In the genomic region with DNA sequence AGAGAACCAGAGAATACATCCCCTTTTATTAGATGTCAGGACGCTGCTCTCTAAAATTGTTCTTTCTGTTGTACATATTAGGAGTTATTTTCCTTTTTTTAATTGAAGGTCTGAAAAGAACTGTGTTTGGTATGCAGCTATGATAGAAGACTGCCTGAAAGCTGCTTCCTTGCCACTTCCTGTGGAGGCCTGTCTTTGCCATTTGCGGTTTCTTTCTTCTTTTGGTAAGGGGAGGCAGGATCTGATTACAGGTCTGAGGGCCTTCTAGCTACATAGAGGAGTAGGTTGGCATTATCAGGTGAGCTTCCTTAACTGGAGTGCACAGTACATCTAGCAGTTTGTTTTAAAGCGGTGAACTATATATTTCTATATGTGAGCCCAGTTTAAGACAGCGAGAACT, we compare ENCODE assay signal across 15 mouse cellular contexts. TPM values are rescaled to one million over a fixed set of nuclear protein-coding genes. Genes with fewer than 3 reads are reported as not detected.
DNase-seq lines count a peak whose midpoint lies in the region; ATAC-seq lines count a peak whose summit lies in the region.
"Had no signal": no experiment of that assay in that cellular context is flagged by ENCODE, and none has a peak within 500 bp of the region (broad histone marks: within the 10 kb centered on the region; RNA-seq: fewer than 3 reads in every experiment).

No protein-coding gene starts in this region.

- H3K9me3 ChIP-seq in hindbrain, embryonic 12.5 days (replicated peaks): no peaks in the 10 kb centered on the region
- no peaks in the 10 kb centered on the region for H3K9me3 ChIP-seq in hindbrain, embryonic 10.5 days
- H3K9me3 ChIP-seq in hindbrain, embryonic 16.5 days (ENCODE audit: control insufficient read depth, low read length): no peaks in the 10 kb centered on the region
- H3K9me3 ChIP-seq: midbrain, embryonic 10.5 days had no signal

- H3K4me3 ChIP-seq in hindbrain, embryonic 12.5 days: no peak overlapping the region
- no peak overlapping the region for H3K4me3 ChIP-seq in hindbrain, embryonic 10.5 days
- no peak overlapping the region for H3K4me3 ChIP-seq in hindbrain, embryonic 16.5 days (ENCODE audit: low read length)

- no peak for ATAC-seq in hindbrain, embryonic 12.5 days (ENCODE audit: low FRiP score)
- ATAC-seq in CD4-positive, CD25-positive, alpha-beta regulatory T cell, adult 4 months: peak; percentile 61
- ATAC-seq in hindbrain, embryonic 16.5 days: no peak
- no peak for ATAC-seq in megakaryocyte progenitor cell, adult 5-6 weeks (replicated peaks; ENCODE audit: poor library complexity)

- peak overlapping the region; percentile 86; the same call in 1 of the 2 replicates for H3K4me2 ChIP-seq in hindbrain, embryonic 12.5 days (replicated peaks)
- H3K4me2 ChIP-seq in hindbrain, embryonic 16.5 days (ENCODE audit: low read length): peak overlapping the region; percentile 87

- peaks cover 1% of the 10 kb centered on the region for H3K27me3 ChIP-seq in hindbrain, embryonic 12.5 days
- peaks cover 20% of the 10 kb centered on the region for H3K27me3 ChIP-seq in hindbrain, embryonic 10.5 days (ENCODE audit: insufficient read depth, poor library complexity, severe bottlenecking)
- no peaks in the 10 kb centered on the region for H3K27me3 ChIP-seq in hindbrain, embryonic 16.5 days (replicated peaks; ENCODE audit: control insufficient read depth, insufficient read depth, low read length)

- H3K4me1 ChIP-seq in hindbrain, embryonic 12.5 days: peaks cover 33% of the 10 kb centered on the region
- peaks cover 34% of the 10 kb centered on the region for H3K4me1 ChIP-seq in hindbrain, embryonic 10.5 days (replicated peaks)
- H3K4me1 ChIP-seq in hindbrain, embryonic 16.5 days (ENCODE audit: control insufficient read depth, insufficient read depth, low read depth, low read length): peaks cover 27% of the 10 kb centered on the region

- intact Hi-C loops in left cerebral cortex, postnatal 4 days (cut with DNase I): no loop called here

- H3K9ac ChIP-seq in hindbrain, embryonic 12.5 days: no peak overlapping the region
- no peak overlapping the region for H3K9ac ChIP-seq in hindbrain, embryonic 16.5 days (ENCODE audit: low read depth, low read length)
- H3K9ac ChIP-seq: liver, embryonic 14.5 days had no signal

- no peak overlapping the region for H3K27ac ChIP-seq in hindbrain, embryonic 12.5 days
- H3K27ac ChIP-seq in hindbrain, embryonic 10.5 days: no peak overlapping the region
- H3K27ac ChIP-seq in hindbrain, embryonic 16.5 days (ENCODE audit: low read depth, low read length): no peak overlapping the region
- H3K27ac ChIP-seq: liver, embryonic 14.5 days; midbrain, embryonic 10.5 days had no signal

- 96% methylated on average over 4 of the region's 4 CpGs for WGBS in hindbrain, embryonic 12.5 days
- 96% methylated on average over 4 of the region's 4 CpGs for WGBS in hindbrain, embryonic 10.5 days
- WGBS in hindbrain, embryonic 16.5 days: 97% methylated on average over 4 of the region's 4 CpGs

- DNase-seq in hindbrain, embryonic 10.5 days (ENCODE audit: low spot score): no peak
- DNase-seq in thymus, postnatal 14 days: peak; percentile 61
- no peak for DNase-seq in left cerebral cortex, postnatal 4 days
- DNase-seq: cerebellum, adult 11-12 months; heart, postnatal 14 days; kidney, adult 11 months; kidney, postnatal 25 days; lung, postnatal 14 days; right cerebral cortex, postnatal 14 days had no signal

- peaks cover 48% of the 10 kb centered on the region for H3K36me3 ChIP-seq in hindbrain, embryonic 12.5 days
- H3K36me3 ChIP-seq in hindbrain, embryonic 10.5 days: peaks cover 58% of the 10 kb centered on the region
- H3K36me3 ChIP-seq in hindbrain, embryonic 16.5 days (ENCODE audit: control insufficient read depth, insufficient read depth, low read length): peaks cover 33% of the 10 kb centered on the region

RNA-seq across cellular contexts. Expression of a gene that starts 2.6 kb away (rescaled TPM):
- polyA plus RNA-seq in hindbrain, embryonic 12.5 days (2016; fragmentation: Nextera tagmentation; extraction: Ambion mirVana): 77.0 and 80.2 TPM in 2 replicates
- polyA plus RNA-seq in hindbrain, embryonic 10.5 days (2016; fragmentation: Nextera tagmentation; extraction: Ambion mirVana): 39.3 and 50.3 TPM in 2 replicates
- 1 to 10 TPM; 3.6 to 7.9 TPM for polyA plus RNA-seq in CD4-positive, CD25-positive, alpha-beta regulatory T cell, adult 4 months (2017; shearing (Covaris generic))
- 58.7 and 63.2 TPM in 2 replicates for polyA plus RNA-seq in hindbrain, embryonic 16.5 days (2015; fragmentation: Nextera tagmentation; extraction: Ambion mirVana)
- 2.2 and 3.8 TPM in 2 replicates for total RNA-seq in megakaryocyte progenitor cell, adult 5-6 weeks (2015)
- total RNA-seq in megakaryocyte progenitor cell, adult 5-6 weeks (2017): 3.8 and 6.4 TPM in 2 replicates
- 10 to 100 TPM; 89.8 to 90.5 TPM for total RNA-seq in left cerebral cortex, postnatal 4 days (2021)

RNA-seq across cellular contexts. Expression of a gene that starts 14.9 kb away (rescaled TPM):
- polyA plus RNA-seq in hindbrain, embryonic 12.5 days (2016; fragmentation: Nextera tagmentation; extraction: Ambion mirVana): 185 and 186 TPM in 2 replicates
- polyA plus RNA-seq in hindbrain, embryonic 10.5 days (2016; fragmentation: Nextera tagmentation; extraction: Ambion mirVana): 138 and 156 TPM in 2 replicates
- 100 to 1,000 TPM; 139 to 163 TPM for polyA plus RNA-seq in CD4-positive, CD25-positive, alpha-beta regulatory T cell, adult 4 months (2017; shearing (Covaris generic))
- 132 and 147 TPM in 2 replicates for polyA plus RNA-seq in hindbrain, embryonic 16.5 days (2015; fragmentation: Nextera tagmentation; extraction: Ambion mirVana)
- 66.1 and 80.1 TPM in 2 replicates for total RNA-seq in megakaryocyte progenitor cell, adult 5-6 weeks (2015)
- 74.6 and 86.1 TPM in 2 replicates for total RNA-seq in megakaryocyte progenitor cell, adult 5-6 weeks (2017)
- 10 to 100 TPM; 85.9 to 89.9 TPM for total RNA-seq in left cerebral cortex, postnatal 4 days (2021)

RNA-seq across cellular contexts. Expression of a gene that starts 29.6 kb away (rescaled TPM):
- 8.1 and 8.4 TPM in 2 replicates for polyA plus RNA-seq in hindbrain, embryonic 12.5 days (2016; fragmentation: Nextera tagmentation; extraction: Ambion mirVana)
- polyA plus RNA-seq in hindbrain, embryonic 10.5 days (2016; fragmentation: Nextera tagmentation; extraction: Ambion mirVana): 6.2 and 7.4 TPM in 2 replicates
- polyA plus RNA-seq in CD4-positive, CD25-positive, alpha-beta regulatory T cell, adult 4 months (2017; shearing (Covaris generic)): 1 to 10 TPM; 2.3 to 3.8 TPM
- 3.9 and 4.0 TPM in 2 replicates for polyA plus RNA-seq in hindbrain, embryonic 16.5 days (2015; fragmentation: Nextera tagmentation; extraction: Ambion mirVana)
- total RNA-seq in megakaryocyte progenitor cell, adult 5-6 weeks (2015): 8.7 and 16.2 TPM in 2 replicates
- 13.7 and 14.7 TPM in 2 replicates for total RNA-seq in megakaryocyte progenitor cell, adult 5-6 weeks (2017)
- total RNA-seq in left cerebral cortex, postnatal 4 days (2021): 10 to 100 TPM; 28.7 to 34.0 TPM
